In the genomic region with DNA sequence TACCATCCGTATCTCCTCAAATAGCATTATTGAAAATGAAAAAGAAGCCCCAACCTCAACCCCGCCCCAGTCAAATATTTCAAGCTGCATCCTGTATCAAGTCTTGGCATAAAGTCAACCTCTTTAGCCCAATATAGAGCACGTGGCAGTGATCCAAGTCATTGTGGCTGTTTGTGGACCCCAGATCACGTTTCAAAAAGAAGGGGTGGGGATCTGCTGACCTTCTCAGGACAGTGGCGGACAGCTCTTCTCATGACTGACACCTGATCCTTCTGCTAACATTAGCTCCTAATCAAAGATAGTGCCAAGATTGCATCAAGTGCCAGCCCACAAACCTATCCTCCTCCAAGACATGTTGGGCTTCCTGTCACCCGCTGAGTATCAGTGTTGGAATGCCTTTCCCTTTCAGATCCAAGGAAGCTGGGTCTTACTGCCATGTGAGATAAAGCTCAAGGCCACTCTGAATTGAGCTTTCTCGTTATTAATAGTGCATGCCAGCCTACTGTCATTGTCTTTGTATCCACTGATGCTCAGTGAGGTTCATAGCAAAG, we compare ENCODE assay signal across 11 mouse cellular contexts. TPM values are rescaled to one million over a fixed set of nuclear protein-coding genes. Genes with fewer than 3 reads are reported as not detected.
DNase-seq lines count a peak whose midpoint lies in the region; ATAC-seq and TF ChIP-seq lines count a peak whose summit lies in the region.
"Had no signal": no experiment of that assay in that cellular context is flagged by ENCODE, and none has a peak within 500 bp of the region (broad histone marks: within the 10 kb centered on the region; RNA-seq: fewer than 3 reads in every experiment).

No protein-coding gene starts in this region.

- WGBS in embryonic facial prominence, embryonic 15.5 days, result 34% methylated on average over 7 of the region's 7 CpGs
- WGBS in liver, postnatal 0 days (ENCODE audit: insufficient replicate concordance), result 38% methylated on average over 7 of the region's 7 CpGs
- WGBS in forebrain, embryonic 12.5 days, result 76% methylated on average over 7 of the region's 7 CpGs

- TF ChIP-seq CTCF in liver, postnatal 0 days (IDR thresholded peaks at IDR 0.05; ENCODE audit: low read depth), result no peak

- peak; percentile 29; the same call in 1 of the 2 replicates for ATAC-seq in embryonic facial prominence, embryonic 15.5 days (ENCODE audit: insufficient number of reproducible peaks, low FRiP score, low TSS enrichment, low read depth)
- ATAC-seq in liver, postnatal 0 days, result peak; percentile 33; the same call in 1 of the 2 replicates
- no peak for ATAC-seq in forebrain, embryonic 12.5 days (ENCODE audit: low FRiP score)
- ATAC-seq: Patski had no signal

- no peak overlapping the region for H3K4me3 ChIP-seq in embryonic facial prominence, embryonic 15.5 days (replicated peaks)
- H3K4me3 ChIP-seq in liver, postnatal 0 days (ENCODE audit: low read depth, low read length), result no peak overlapping the region
- no peak overlapping the region for H3K4me3 ChIP-seq in forebrain, embryonic 12.5 days (replicated peaks)
- H3K4me3 ChIP-seq: liver, embryonic 15.5 days had no signal

- no peak for TF ChIP-seq EP300 in liver, postnatal 0 days (IDR thresholded peaks at IDR 0.05; ENCODE audit: low read depth)

- H3K27me3 ChIP-seq in embryonic facial prominence, embryonic 15.5 days, result no peaks in the 10 kb centered on the region
- H3K27me3 ChIP-seq in liver, postnatal 0 days (ENCODE audit: insufficient read depth, low read length), result no peaks in the 10 kb centered on the region
- no peaks in the 10 kb centered on the region for H3K27me3 ChIP-seq in forebrain, embryonic 12.5 days
- H3K27me3 ChIP-seq: liver, embryonic 15.5 days; Patski had no signal

- H3K9me3 ChIP-seq in embryonic facial prominence, embryonic 15.5 days (replicated peaks), result no peaks in the 10 kb centered on the region
- H3K9me3 ChIP-seq in liver, postnatal 0 days (ENCODE audit: low read length), result no peaks in the 10 kb centered on the region
- H3K9me3 ChIP-seq in forebrain, embryonic 12.5 days, result no peaks in the 10 kb centered on the region
- H3K9me3 ChIP-seq: liver, embryonic 15.5 days had no signal

- H3K4me1 ChIP-seq in embryonic facial prominence, embryonic 15.5 days, result peaks cover 11% of the 10 kb centered on the region
- no peaks in the 10 kb centered on the region for H3K4me1 ChIP-seq in liver, postnatal 0 days (ENCODE audit: insufficient read depth)
- peaks cover 3% of the 10 kb centered on the region; the same call in 1 of the 2 replicates for H3K4me1 ChIP-seq in forebrain, embryonic 12.5 days
- H3K4me1 ChIP-seq: liver, embryonic 15.5 days had no signal

- intact Hi-C loops in heart, postnatal 25 days (cut with DNase I), result loop anchor here (5.0 to 10.0 kb wide), 4 partner anchors 157 to 514 kb away; a partner anchor contains a TSS

- H3K9ac ChIP-seq in embryonic facial prominence, embryonic 15.5 days, result no peak overlapping the region
- no peak overlapping the region for H3K9ac ChIP-seq in liver, postnatal 0 days (replicated peaks)
- no peak overlapping the region for H3K9ac ChIP-seq in forebrain, embryonic 12.5 days
- H3K9ac ChIP-seq: liver, embryonic 15.5 days had no signal

- H3K27ac ChIP-seq in embryonic facial prominence, embryonic 15.5 days (replicated peaks), result 0 out of 2 replicates have a peak overlapping the region, but pooled peaks have one; percentile 17
- H3K27ac ChIP-seq in liver, postnatal 0 days (ENCODE audit: low read depth), result no peak overlapping the region
- no peak overlapping the region for H3K27ac ChIP-seq in forebrain, embryonic 12.5 days
- H3K27ac ChIP-seq: liver, embryonic 15.5 days had no signal

- no peaks in the 10 kb centered on the region for H3K36me3 ChIP-seq in embryonic facial prominence, embryonic 15.5 days
- H3K36me3 ChIP-seq in liver, postnatal 0 days (replicated peaks; ENCODE audit: insufficient read depth, low read length), result no peaks in the 10 kb centered on the region
- H3K36me3 ChIP-seq in forebrain, embryonic 12.5 days (replicated peaks), result no peaks in the 10 kb centered on the region
- H3K36me3 ChIP-seq: liver, embryonic 15.5 days had no signal

- peak; percentile 66 for DNase-seq in 3T3-L1 (ENCODE audit: low read depth, low spot score)
- DNase-seq in heart, postnatal 25 days (ENCODE audit: low spot score), result peak; percentile 23
- DNase-seq in liver, postnatal 0 days, result no peak
- DNase-seq in spleen, postnatal 14 days (ENCODE audit: low spot score in 2 of 2), result no peak
- no peak for DNase-seq in cerebellum, postnatal 4 days (ENCODE audit: low spot score in 2 of 2)
- DNase-seq in left cerebral cortex, adult 18-20 months (ENCODE audit: low spot score in 2 of 2), result no peak
- DNase-seq: right cerebral cortex, postnatal 4 days had no signal

- H3K4me2 ChIP-seq in embryonic facial prominence, embryonic 15.5 days (replicated peaks), result no peak overlapping the region
- H3K4me2 ChIP-seq in liver, postnatal 0 days (ENCODE audit: low read depth, low read length), result no peak overlapping the region
- no peak overlapping the region for H3K4me2 ChIP-seq in forebrain, embryonic 12.5 days
- H3K4me2 ChIP-seq: liver, embryonic 15.5 days had no signal

RNA-seq across cellular contexts. Expression of a gene that starts 18.6 kb away (rescaled TPM):
- polyA plus RNA-seq in embryonic facial prominence, embryonic 15.5 days (2015; fragmentation: Nextera tagmentation; extraction: Ambion mirVana), result 0.21 and 0.29 TPM in 2 replicates
- under 1 TPM; 0.03 to 0.05 TPM for total RNA-seq in heart, postnatal 25 days (2021)
- not detected in 2 replicates for polyA plus RNA-seq in liver, postnatal 0 days (2015; fragmentation: Nextera tagmentation; extraction: Ambion mirVana)
- under 1 TPM; 0.09 to 0.16 TPM for total RNA-seq in left cerebral cortex, adult 18-20 months (2021)
- not detected in 2 replicates for polyA plus RNA-seq in forebrain, embryonic 12.5 days (2016; fragmentation: Nextera tagmentation; extraction: Ambion mirVana)

Comparison
In these comparisons a context has a peak if more than half of its experiments do, and no peak if none do; other contexts are left out.
1. DNase-seq: peak in 3T3-L1 (single experiment) and heart, postnatal 25 days (single experiment); none in liver, postnatal 0 days (single experiment), spleen, postnatal 14 days (0 of 2), cerebellum, postnatal 4 days (0 of 2) and left cerebral cortex, adult 18-20 months (0 of 2).